Mouse (Mus musculus) ES-E14 (cell line): ENCODE measurements around the gene Zbtb46.
"Not testable (repeated sequence)": the region's sequence is repeated elsewhere in the genome, so short reads cannot be mapped to it uniquely, and the experiment has no call there.

Experiments used
- CHD2 ChIP-seq: IDR thresholded peaks from 2 replicates; pipeline ENCODE4 v1.6.1; 2014; ENCODE audit warnings: mild to moderate bottlenecking, low read depth, low read length, inconsistent platforms
- HCFC1 ChIP-seq: IDR thresholded peaks from 2 replicates; pipeline ENCODE4 v1.6.1; 2012; ENCODE audit warnings: low read length, inconsistent platforms, borderline replicate concordance; ENCODE audit not compliant: insufficient read depth
- MAFK ChIP-seq: IDR thresholded peaks from 2 replicates; pipeline ENCODE4 v1.6.1; 2014; ENCODE audit warnings: mild to moderate bottlenecking, low read depth, low read length, inconsistent platforms; ENCODE audit not compliant: insufficient read depth
- ZC3H11A ChIP-seq: IDR thresholded peaks from 2 replicates; pipeline ENCODE4 v1.6.1; 2012; ENCODE audit warnings: low read depth, mild to moderate bottlenecking, inconsistent platforms, low read length, borderline replicate concordance
- ZNF384 ChIP-seq: IDR thresholded peaks from 2 replicates; pipeline ENCODE4 v1.6.1; 2012; ENCODE audit warnings: low read depth, low read length, inconsistent platforms

GRCm38 (mm10) chr2:181495845-181496244 lies 36.6 kb upstream of the Zbtb46 start:
- not testable (repeated sequence) for TF ChIP-seq MAFK, CHD2, ZC3H11A, ZNF384, HCFC1
